Mouse (Mus musculus): Measurements from ENCODE around the gene Snx9. TPM values are rescaled to one million over a fixed set of nuclear protein-coding genes. Genes with fewer than 3 reads are reported as not detected.

The Snx9 gene
- total RNA-seq, 2 experiments from 2014 or later: 15.6 to 16.1 TPM

DNA sequence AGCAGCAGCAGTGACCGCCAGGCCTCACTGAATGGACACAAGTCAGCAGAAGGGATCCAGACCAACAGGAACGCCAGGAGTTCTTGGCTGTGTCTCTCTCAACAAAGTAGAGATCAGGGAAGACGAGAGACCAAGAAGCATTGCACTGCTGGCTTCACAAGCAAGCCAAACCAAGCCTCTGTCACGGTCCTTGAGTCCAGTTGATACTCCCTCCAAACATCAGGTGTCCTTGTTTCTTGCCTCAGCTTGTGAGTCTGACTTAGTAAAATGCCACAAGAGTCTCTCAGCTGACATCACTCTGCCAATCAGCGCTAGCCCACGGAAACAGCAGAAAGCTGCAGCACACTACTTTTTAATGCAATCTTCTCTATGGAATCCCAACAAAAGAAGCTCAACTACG lies 15.3 kb downstream of the Snx9 start:
- DNase-seq (ENCODE audit: low spot score in 2 of 2): no peak
- Histone ChIP-seq H3K27ac (no peak overlapping the region), H3K4me3 (no peak overlapping the region)
- TF ChIP-seq CTCF (conservative IDR thresholded peaks at IDR 0.05): no peak

DNA sequence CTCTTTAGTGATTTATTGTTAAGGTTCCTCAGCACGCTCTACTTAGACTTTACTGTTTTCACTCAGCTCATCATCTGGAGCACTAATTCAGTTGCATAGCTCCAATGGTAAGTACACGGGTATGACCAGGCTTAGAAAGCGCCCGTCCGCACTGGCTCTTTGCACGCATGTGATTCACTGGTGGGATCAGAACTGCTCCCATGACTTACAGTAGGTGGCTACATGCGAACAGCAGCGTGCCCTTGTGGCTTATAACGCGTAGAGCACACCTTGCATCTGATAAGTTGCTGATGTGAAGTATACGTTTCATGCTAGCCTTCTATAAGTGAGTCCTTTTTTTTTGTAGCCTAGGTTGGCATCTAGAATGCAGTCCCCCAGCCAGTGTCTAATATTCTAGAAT lies 16.1 kb downstream of the Snx9 start:
- Histone ChIP-seq H3K4me3 (no peak overlapping the region), H3K27ac (no peak overlapping the region)
- no peak for TF ChIP-seq CTCF (conservative IDR thresholded peaks at IDR 0.05)
- no peak for DNase-seq (ENCODE audit: low spot score in 2 of 2)

DNA sequence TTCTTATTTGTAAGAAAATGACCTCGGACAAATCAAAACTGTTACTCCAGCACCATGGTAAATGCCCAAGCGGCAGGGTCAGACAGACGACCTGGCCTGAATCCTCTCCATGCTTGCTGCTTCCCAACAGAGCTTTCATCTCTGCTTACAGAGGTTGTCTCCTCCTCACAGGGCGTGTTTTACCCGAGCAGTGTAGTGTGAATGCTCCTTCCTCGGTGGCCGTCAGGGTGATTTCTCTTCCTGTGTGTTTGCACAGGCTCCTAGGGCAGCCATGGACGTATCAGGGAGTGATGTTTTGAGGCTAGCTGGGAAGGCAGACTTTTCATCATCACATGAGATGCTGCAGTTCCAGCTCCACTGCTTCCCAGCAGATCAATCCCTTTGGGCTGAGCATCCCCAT lies 17.1 kb downstream of the Snx9 start:
- TF ChIP-seq CTCF (conservative IDR thresholded peaks at IDR 0.05): no peak
- DNase-seq (ENCODE audit: low spot score in 2 of 2): no peak
- Histone ChIP-seq H3K27ac (no peak overlapping the region), H3K4me3 (no peak overlapping the region)

DNA sequence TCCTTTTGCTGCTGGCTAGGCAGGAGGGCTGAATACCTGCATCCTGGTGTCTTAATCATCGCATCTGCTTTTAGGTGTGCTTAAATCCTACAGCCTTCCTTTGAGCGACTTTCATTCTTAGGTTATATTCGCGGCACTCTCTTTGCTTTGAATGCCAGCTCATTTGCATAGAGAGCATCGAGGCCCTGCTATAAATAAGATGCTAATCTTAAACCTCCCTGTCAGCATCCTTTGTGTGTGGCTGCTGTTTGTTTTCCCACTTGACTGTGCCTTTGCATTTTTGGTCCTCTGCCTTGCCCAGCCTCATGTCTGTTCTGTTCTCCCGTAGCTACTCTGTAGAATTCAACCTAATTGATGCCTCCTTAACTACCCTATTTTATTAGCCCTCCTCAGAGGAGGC lies 21.2 kb downstream of the Snx9 start:
- Histone ChIP-seq H3K27ac (no peak overlapping the region), H3K4me3 (no peak overlapping the region)
- TF ChIP-seq CTCF (conservative IDR thresholded peaks at IDR 0.05): no peak
- DNase-seq (ENCODE audit: low spot score in 2 of 2): no peak

DNA sequence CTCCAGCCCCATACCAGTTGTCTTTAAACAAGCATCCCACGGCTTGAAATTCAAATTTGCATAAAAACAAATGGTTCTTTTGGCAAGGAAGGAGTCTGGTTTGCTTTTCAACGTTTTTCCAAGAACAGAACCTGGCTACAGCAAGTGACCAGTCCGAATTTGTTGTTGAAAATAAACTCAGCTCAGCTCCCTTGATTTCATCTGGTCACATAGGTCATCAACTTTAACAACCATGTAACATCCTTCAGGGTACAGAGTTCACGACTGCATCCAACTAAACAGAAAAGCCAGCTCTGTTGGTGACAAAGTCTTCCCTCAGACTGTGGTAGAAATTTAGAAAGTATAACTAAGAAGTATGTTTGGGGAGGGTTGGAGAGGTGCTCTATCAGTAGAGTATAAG lies 21.7 kb downstream of the Snx9 start:
- no peak for TF ChIP-seq CTCF (conservative IDR thresholded peaks at IDR 0.05)
- Histone ChIP-seq H3K4me3 (no peak overlapping the region), H3K27ac (no peak overlapping the region)
- DNase-seq (ENCODE audit: low spot score in 2 of 2): no peak

DNA sequence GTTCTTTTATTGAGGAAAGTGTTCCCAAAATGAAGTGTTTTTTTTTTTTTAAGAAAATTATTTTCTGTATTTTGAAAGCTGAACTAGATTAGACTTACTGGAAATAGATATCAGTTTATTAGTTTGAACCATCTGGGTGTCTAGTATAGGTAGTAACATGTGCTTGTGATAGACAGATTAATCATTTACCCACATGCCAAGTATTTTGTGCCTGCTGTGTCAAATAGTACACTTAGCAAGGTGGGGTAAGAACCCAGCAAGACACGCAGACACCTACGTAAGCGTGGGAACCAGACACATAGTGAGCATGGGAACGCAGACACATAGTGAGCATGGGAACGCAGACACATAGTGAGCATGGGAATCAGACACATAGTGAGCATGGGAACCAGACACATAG lies 22.6 kb downstream of the Snx9 start:
- no peak for TF ChIP-seq CTCF (conservative IDR thresholded peaks at IDR 0.05)
- no peak for DNase-seq (ENCODE audit: low spot score in 2 of 2)
- H3K4me3 ChIP-seq: no peak overlapping the region
- no peak overlapping the region for H3K27ac ChIP-seq

DNA sequence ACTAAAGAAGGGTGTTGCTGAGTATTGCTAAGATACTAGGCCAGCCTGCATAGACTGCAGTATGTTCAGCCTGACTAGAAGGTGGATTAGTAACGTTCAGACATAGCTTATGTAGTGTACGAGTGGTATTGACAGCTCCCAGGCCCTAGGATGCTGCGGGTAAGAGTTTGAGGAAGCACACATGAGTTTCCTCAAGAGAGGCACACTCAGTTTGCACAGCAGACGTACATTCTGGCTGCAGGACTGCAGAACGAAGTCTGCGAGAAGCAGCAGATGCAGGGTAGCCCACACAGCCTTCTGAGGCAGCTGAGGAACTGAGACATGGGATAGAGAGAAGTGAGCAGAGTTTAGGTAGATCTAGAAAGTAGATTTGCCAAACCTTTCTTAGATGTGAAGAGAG lies 26.3 kb downstream of the Snx9 start:
- no peak for TF ChIP-seq CTCF (conservative IDR thresholded peaks at IDR 0.05)
- DNase-seq (ENCODE audit: low spot score in 2 of 2): peak in 1 of 2 experiments; percentile 34
- H3K27ac ChIP-seq: no peak overlapping the region
- no peak overlapping the region for H3K4me3 ChIP-seq

DNA sequence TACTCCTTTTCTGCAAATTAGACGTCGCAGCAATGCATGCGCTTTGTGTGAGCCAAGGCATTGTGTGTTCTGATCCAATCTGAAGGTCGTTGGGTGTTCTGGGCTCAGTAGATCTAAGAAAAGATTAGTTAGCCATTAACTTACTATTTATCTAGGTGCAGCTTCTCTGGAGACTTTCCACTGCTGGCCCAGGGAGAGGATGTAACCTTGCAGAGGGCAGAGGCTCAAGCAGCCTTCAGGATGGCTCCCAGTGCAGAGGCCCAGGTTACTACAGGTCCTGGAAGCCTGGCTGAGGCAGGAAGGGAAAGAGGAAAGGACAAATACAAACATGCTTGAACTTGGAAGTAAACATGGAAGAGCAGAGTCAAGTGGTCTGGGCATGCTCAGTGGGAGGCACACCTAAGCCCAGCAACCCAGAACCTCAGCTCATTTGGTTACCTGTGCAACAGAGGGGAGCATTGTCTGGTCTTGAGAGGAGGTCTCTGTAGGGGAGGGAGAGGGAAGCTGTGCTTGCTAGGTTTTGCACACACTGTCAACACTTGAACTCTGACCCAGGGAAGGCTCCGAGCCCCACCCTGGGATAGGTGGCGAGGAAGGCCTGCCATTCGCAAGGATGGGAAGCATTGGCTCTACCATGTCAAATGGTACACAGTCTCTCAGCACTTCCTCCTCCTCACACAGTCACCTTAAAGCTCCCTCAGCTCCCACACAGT lies 27.3 kb downstream of the Snx9 start:
- no peak for TF ChIP-seq CTCF (conservative IDR thresholded peaks at IDR 0.05)
- no peak overlapping the region for H3K27ac ChIP-seq
- DNase-seq (ENCODE audit: low spot score in 2 of 2): no peak
- H3K4me3 ChIP-seq: no peak overlapping the region

DNA sequence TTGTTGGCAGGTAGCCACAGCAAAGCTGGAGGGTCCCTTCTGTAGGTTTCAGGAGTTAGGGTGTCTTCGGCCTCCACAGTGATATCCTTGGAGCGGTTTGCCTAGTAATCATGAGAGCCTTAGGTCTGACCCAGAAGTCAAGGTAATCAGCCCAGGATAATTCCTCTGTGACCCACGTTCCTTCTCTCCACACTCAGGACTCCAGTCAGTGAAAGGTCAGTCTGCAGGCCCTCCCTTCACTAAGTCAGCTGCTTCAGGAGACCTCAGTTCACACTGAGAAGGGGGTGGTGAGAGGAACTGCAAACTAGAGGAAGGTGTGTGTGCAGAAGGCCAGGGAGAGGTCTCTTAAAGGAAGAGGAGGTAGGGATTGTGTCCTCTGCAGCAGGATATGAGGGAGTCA lies 28.3 kb downstream of the Snx9 start:
- Histone ChIP-seq H3K4me3 (no peak overlapping the region), H3K27ac (no peak overlapping the region)
- no peak for TF ChIP-seq CTCF (conservative IDR thresholded peaks at IDR 0.05)
- DNase-seq (ENCODE audit: low spot score in 2 of 2): no peak

DNA sequence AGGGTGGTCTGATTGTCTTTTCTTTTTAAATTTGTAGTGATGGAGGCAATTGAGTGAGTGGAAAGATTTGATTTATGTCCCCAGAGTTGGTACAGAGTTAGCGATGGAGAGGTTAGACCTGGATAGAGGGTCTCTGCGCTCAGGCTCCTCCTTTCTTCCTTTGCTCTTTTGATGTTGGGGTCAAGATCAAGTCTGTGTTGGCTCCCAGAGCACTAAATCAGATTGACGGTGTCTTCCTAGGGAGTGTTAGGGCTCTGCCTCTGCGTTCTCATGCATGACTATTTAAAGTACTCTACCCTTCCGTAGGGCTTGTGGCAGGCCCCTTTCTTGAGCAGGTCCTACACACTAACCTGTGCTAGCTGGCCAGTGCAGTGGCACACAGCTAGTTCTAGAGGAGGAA lies 28.9 kb downstream of the Snx9 start:
- DNase-seq (ENCODE audit: low spot score in 2 of 2): no peak
- H3K27ac ChIP-seq: no peak overlapping the region
- TF ChIP-seq CTCF (conservative IDR thresholded peaks at IDR 0.05): no peak
- H3K4me3 ChIP-seq: no peak overlapping the region

DNA sequence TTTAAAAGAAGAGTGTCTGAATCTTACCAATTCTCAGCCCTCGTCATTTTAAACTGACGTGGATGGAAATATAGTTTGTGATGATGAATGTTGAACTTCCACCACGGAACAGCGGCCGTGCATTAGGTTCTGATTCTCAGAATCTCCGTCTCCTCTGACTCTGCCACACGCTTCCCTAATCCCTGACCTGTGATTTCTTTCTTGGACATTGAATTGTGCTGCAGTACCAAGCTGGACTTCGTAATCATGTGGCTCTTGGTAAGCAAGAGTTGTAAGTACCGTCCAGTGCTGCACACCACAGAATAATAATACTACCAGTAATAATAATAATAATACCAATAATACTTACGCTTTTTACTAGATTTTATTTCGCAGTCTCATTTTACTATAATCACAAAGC lies 29.6 kb downstream of the Snx9 start:
- no peak for DNase-seq (ENCODE audit: low spot score in 2 of 2)
- H3K27ac ChIP-seq: no peak overlapping the region
- H3K4me3 ChIP-seq: no peak overlapping the region
- TF ChIP-seq CTCF (conservative IDR thresholded peaks at IDR 0.05): no peak

DNA sequence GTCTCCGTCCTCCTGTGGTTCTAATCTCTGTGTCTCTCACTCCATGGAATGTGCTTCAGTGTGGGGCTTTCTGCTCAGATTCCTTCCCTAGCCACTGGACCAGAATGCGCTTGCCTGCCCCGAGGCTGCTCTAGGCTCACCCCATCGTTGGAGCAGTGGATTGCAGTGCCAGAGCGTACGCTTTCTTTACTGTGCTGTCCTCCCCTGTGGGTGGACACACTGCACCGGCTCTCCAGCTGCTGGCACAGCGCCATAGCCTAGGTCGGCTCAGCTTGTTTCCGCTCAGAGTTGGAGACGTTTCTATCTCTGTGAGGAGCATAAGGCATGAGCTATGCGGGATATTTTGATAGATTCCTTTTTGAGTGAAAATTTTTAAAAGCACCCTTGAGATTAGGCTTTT lies 31.4 kb downstream of the Snx9 start:
- TF ChIP-seq CTCF (conservative IDR thresholded peaks at IDR 0.05): no peak
- Histone ChIP-seq H3K27ac (no peak overlapping the region), H3K4me3 (no peak overlapping the region)
- no peak for DNase-seq (ENCODE audit: low spot score in 2 of 2)

DNA sequence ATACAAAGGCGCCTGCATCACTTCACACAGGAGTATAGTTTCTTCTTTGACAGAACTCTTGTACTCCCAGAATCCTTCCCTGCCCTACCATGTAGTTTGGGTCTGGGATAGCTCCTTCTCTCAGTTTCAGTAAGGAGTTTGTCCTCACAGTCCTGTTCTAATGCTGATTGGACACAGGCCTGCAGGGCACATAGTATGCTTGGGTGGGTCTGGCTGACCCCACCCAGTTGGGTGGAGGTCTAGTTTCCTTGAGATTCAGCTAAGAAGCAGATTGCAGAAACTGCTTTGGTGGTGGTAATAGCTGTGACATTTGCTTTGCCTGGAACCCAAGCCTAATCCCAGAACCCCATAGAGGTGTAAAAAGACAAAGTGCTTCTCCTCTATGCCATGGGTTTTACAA lies 33.4 kb downstream of the Snx9 start:
- TF ChIP-seq CTCF (conservative IDR thresholded peaks at IDR 0.05): no peak
- no peak overlapping the region for H3K4me3 ChIP-seq

DNA sequence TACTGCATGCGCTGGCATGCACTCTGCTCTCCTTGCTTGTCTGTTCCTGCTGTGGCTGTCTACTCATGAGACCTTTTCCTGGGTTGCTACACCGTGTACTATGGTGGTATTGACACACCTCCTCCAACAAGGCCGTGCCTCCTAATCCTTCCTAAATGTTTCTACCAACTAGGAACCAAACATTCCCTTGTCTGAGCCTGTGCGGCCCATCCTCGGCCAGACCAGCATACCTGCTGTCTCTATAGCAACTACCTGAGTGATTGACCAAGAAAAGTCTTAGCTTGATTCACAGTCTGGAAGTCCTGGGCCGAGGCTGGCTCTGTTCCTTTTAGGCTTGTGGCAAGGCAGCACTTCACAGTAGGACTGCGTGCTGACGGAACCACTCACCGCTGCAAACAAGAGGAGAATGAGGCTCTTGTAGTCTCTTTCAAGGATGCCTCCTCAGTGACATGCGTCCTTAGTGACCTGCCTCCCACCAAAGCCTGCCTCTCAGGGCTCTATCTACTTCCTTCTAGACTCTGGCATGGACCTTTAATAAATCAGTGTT lies 36.6 kb downstream of the Snx9 start:
- no peak for TF ChIP-seq CTCF (conservative IDR thresholded peaks at IDR 0.05)
- Histone ChIP-seq H3K4me3 (no peak overlapping the region), H3K27ac (no peak overlapping the region)
- DNase-seq (ENCODE audit: low spot score in 2 of 2): no peak

More for the DNA sequence above, 33.4 kb downstream of the Snx9 start:
- no peak overlapping the region for H3K27ac ChIP-seq
- no peak for DNase-seq (ENCODE audit: low spot score in 2 of 2)

Data from layer of hippocampus, adult 2 months (tissue).